Mouse (Mus musculus) hindbrain, embryonic 11.5 days (tissue): ENCODE results near the gene Strap. TPM values are rescaled to one million over a fixed set of nuclear protein-coding genes. Genes with fewer than 3 reads are reported as not detected.

Experiments used
- polyA plus RNA-seq: library from polyadenylated mRNA; unstranded; fragments of >200 nt; fragmentation: Nextera tagmentation; extraction: Ambion mirVana; gene quantifications from 2 replicates; pipeline ENCODE4 v1.2.1, GENCODE M21; 2014

Strap gene
- polyA plus RNA-seq, 1 experiment from 2014 or later: 245 TPM

Other genes starting within 250 kb of the Strap start
- gene Eps8, start 80.2 kb upstream of the Strap start, polyA plus RNA-seq: 9.3 and 9.4 TPM in 2 replicates
- gene Dera, start 19.5 kb downstream of the Strap start, polyA plus RNA-seq: 54.1 and 62.5 TPM in 2 replicates